Mouse (Mus musculus): Measurements from ENCODE around the gene Zfp846. TPM values are rescaled to one million over a fixed set of nuclear protein-coding genes. Genes with fewer than 3 reads are reported as not detected.

Zfp846 gene
- total and polyA plus RNA-seq, 2 experiments from 2014 or later: 8.0 to 9.4 TPM

GRCm38 (mm10) chr9:20643781-20644180 lies 62.7 kb downstream of the Zfp846 start:
- no peaks in the 10 kb centered on the region for H3K27me3 ChIP-seq (ENCODE audit: control insufficient read depth, insufficient read depth, low read length)
- 4% methylated on average over 13 of the region's 13 CpGs for WGBS
- H3K9me3 ChIP-seq (replicated peaks; ENCODE audit: control insufficient read depth, low read length): no peaks in the 10 kb centered on the region
- TF ChIP-seq CTCF (IDR thresholded peaks at IDR 0.05; ENCODE audit: low read depth) (no peak), EP300 (IDR thresholded peaks at IDR 0.05; ENCODE audit: low read depth) (no peak)
- no peak for DNase-seq (ENCODE audit: low spot score)
- H3K4me2 ChIP-seq (ENCODE audit: low read depth, low read length): peak overlapping the region; percentile 80
- H3K4me1 ChIP-seq (ENCODE audit: control insufficient read depth, insufficient read depth): peaks cover 19% of the 10 kb centered on the region
- ATAC-seq (ENCODE audit: insufficient read depth, low read depth): no peak
- peak overlapping the region; percentile 95 for H3K9ac ChIP-seq (replicated peaks; ENCODE audit: low read depth, low read length)
- peak overlapping the region; percentile 93 for H3K4me3 ChIP-seq (ENCODE audit: low read depth, low read length)
- H3K27ac ChIP-seq (ENCODE audit: low read depth): peak overlapping the region; percentile 95
- peaks cover 19% of the 10 kb centered on the region for H3K36me3 ChIP-seq (replicated peaks; ENCODE audit: control insufficient read depth, insufficient read depth, low read length)

- Histone ChIP-seq H3K9ac (replicated peaks; ENCODE audit: low read depth, low read length) (peak within 1 kb of the TSS; percentile 95), H3K27ac (ENCODE audit: low read depth) (peak within 1 kb of the TSS; percentile 95), H3K27me3 (ENCODE audit: control insufficient read depth, insufficient read depth, low read length) (no peaks in the 10 kb centered on the region), H3K4me2 (ENCODE audit: low read depth, low read length) (peak within 1 kb of the TSS; percentile 80), H3K4me1 (ENCODE audit: control insufficient read depth, insufficient read depth) (peaks cover 19% of the 10 kb centered on the region), H3K4me3 (ENCODE audit: low read depth, low read length) (peak within 1 kb of the TSS; percentile 93), H3K9me3 (replicated peaks; ENCODE audit: control insufficient read depth, low read length) (no peaks in the 10 kb centered on the region), H3K36me3 (replicated peaks; ENCODE audit: control insufficient read depth, insufficient read depth, low read length) (peaks cover 18% of the 10 kb centered on the region)
- WGBS: under 1% methylated on average over 43 of the region's 43 CpGs
- ATAC-seq (ENCODE audit: insufficient read depth, low read depth): no peak
- TF ChIP-seq CTCF (IDR thresholded peaks at IDR 0.05; ENCODE audit: low read depth): no peak
- peak; percentile 84 for DNase-seq (ENCODE audit: low spot score)
Observed at GRCm38 (mm10) chr9:20644360-20645081, 63.4 kb downstream of the Zfp846 start, which contains the start of gene Fbxl12. Fbxl12 (minus strand) TSS chr9:20644767.

DNA sequence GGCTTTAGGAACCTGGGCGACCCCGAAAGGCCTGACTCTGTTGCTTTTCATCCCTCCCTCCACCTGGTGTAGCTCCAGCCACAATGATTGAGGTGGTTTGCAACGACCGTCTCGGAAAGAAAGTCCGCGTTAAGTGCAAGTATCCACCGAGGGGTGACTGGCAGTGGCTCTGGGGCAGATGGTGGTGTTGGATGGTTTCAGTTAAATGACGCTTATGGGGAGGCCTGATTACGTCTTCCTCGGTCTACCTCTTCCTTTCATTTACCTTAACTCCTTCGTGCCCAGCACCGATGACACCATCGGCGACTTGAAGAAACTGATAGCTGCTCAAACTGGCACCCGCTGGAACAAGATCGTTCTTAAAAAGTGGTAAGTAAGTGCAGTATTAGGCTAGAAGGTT lies 64.0 kb downstream of the Zfp846 start:
- H3K9me3 ChIP-seq (replicated peaks; ENCODE audit: control insufficient read depth, low read length): no peaks in the 10 kb centered on the region
- peaks cover 19% of the 10 kb centered on the region for H3K4me1 ChIP-seq (ENCODE audit: control insufficient read depth, insufficient read depth)
- H3K27ac ChIP-seq (ENCODE audit: low read depth): peak overlapping the region; percentile 95
- peak overlapping the region; percentile 95 for H3K9ac ChIP-seq (replicated peaks; ENCODE audit: low read depth, low read length)
- H3K4me3 ChIP-seq (ENCODE audit: low read depth, low read length): peak overlapping the region; percentile 93
- peaks cover 18% of the 10 kb centered on the region for H3K36me3 ChIP-seq (replicated peaks; ENCODE audit: control insufficient read depth, insufficient read depth, low read length)
- ATAC-seq (ENCODE audit: insufficient read depth, low read depth) (no peak), DNase-seq (ENCODE audit: low spot score) (no peak)
- 3% methylated on average over 17 of the region's 17 CpGs for WGBS
- H3K27me3 ChIP-seq (ENCODE audit: control insufficient read depth, insufficient read depth, low read length): no peaks in the 10 kb centered on the region
- no peak for TF ChIP-seq CTCF (IDR thresholded peaks at IDR 0.05; ENCODE audit: low read depth)
- no peak for TF ChIP-seq EP300 (IDR thresholded peaks at IDR 0.05; ENCODE audit: low read depth)
- peak overlapping the region; percentile 80 for H3K4me2 ChIP-seq (ENCODE audit: low read depth, low read length)

- peak; percentile 99 for ATAC-seq (ENCODE audit: insufficient read depth, low read depth)
- Histone ChIP-seq H3K4me3 (ENCODE audit: low read depth, low read length) (peak within 1 kb of the TSS; percentile 95), H3K27ac (ENCODE audit: low read depth) (peak within 1 kb of the TSS; percentile 54; the same call in 1 of the 2 replicates), H3K9ac (replicated peaks; ENCODE audit: low read depth, low read length) (peak within 1 kb of the TSS; percentile 80), H3K27me3 (ENCODE audit: control insufficient read depth, insufficient read depth, low read length) (no peaks in the 10 kb centered on the region), H3K36me3 (replicated peaks; ENCODE audit: control insufficient read depth, insufficient read depth, low read length) (peaks cover 35% of the 10 kb centered on the region), H3K4me2 (ENCODE audit: low read depth, low read length) (peak within 1 kb of the TSS; percentile 89), H3K9me3 (replicated peaks; ENCODE audit: control insufficient read depth, low read length) (no peaks in the 10 kb centered on the region), H3K4me1 (ENCODE audit: control insufficient read depth, insufficient read depth) (peaks cover 4% of the 10 kb centered on the region; the same call in 1 of the 2 replicates)
- peak; percentile 100 for DNase-seq (ENCODE audit: low spot score)
- TF ChIP-seq EP300 (IDR thresholded peaks at IDR 0.05; ENCODE audit: low read depth): no peak; the same call in 1 of the 2 replicates
- TF ChIP-seq CTCF (IDR thresholded peaks at IDR 0.05; ENCODE audit: low read depth): no peak
- under 1% methylated on average over 45 of the region's 45 CpGs for WGBS
Observed at GRCm38 (mm10) chr9:20651602-20652259, 70.6 kb downstream of the Zfp846 start, which contains the start of gene Pin1. Pin1 (plus strand) TSS chr9:20652095.

DNA sequence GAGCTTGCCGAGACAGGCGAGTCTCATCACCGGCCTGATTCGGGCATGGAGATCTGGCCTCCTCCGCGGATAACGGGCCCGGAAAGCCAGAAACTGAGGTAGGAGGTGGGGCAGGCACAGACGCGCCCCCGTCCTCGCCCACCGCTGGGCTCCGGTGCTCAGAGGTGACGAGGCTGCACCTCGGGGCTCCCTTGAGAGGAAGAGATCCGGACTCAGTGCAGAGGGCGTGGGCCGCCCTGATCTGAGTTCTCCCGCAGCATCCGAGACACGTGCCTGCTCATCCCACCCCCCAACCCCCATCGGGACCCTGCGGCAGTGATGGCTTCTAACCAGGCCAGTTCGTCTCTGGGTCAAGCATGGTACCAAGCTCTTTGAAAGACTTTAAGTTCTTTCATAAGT lies 71.2 kb downstream of the Zfp846 start:
- H3K36me3 ChIP-seq (replicated peaks; ENCODE audit: control insufficient read depth, insufficient read depth, low read length): peaks cover 35% of the 10 kb centered on the region
- H3K4me2 ChIP-seq (ENCODE audit: low read depth, low read length): peak overlapping the region; percentile 89
- peak overlapping the region; percentile 95 for H3K4me3 ChIP-seq (ENCODE audit: low read depth, low read length)
- H3K27me3 ChIP-seq (ENCODE audit: control insufficient read depth, insufficient read depth, low read length): no peaks in the 10 kb centered on the region
- DNase-seq (ENCODE audit: low spot score) (no peak), ATAC-seq (ENCODE audit: insufficient read depth, low read depth) (peak; percentile 7; the same call in 1 of the 2 replicates)
- no peak for TF ChIP-seq EP300 (IDR thresholded peaks at IDR 0.05; ENCODE audit: low read depth)
- no peak for TF ChIP-seq CTCF (IDR thresholded peaks at IDR 0.05; ENCODE audit: low read depth)
- H3K4me1 ChIP-seq (ENCODE audit: control insufficient read depth, insufficient read depth): peaks cover 4% of the 10 kb centered on the region; the same call in 1 of the 2 replicates
- under 1% methylated on average over 25 of the region's 25 CpGs for WGBS
- no peaks in the 10 kb centered on the region for H3K9me3 ChIP-seq (replicated peaks; ENCODE audit: control insufficient read depth, low read length)
- H3K9ac ChIP-seq (replicated peaks; ENCODE audit: low read depth, low read length): peak overlapping the region; percentile 80
- peak overlapping the region; percentile 54; the same call in 1 of the 2 replicates for H3K27ac ChIP-seq (ENCODE audit: low read depth)

Data from heart, postnatal 0 days (tissue).